Mouse (Mus musculus) liver, embryonic 12.5 days (tissue): ENCODE data around the gene Gm19402. TPM values are rescaled to one million over a fixed set of nuclear protein-coding genes. Genes with fewer than 3 reads are reported as not detected.

Experiments used
- ATAC-seq: fragments of 200-750 bp; cut with Nextera tagmentation; 2 replicates; pipeline ENCODE4 v1.8.0; 2017; ENCODE audit warnings: moderate number of reproducible peaks, mild to moderate bottlenecking, moderate library complexity
- H3K27ac ChIP-seq: fragments of 300-500 bp; sonication (generic); 2 replicates; pipeline ENCODE4 v1.5.1; 2016; ENCODE audit warnings: mild to moderate bottlenecking
- H3K27me3 ChIP-seq: fragments of 300-500 bp; sonication (generic); replicated peaks from 2 replicates; pipeline ENCODE4 v1.6.1; 2016; ENCODE audit warnings: mild to moderate bottlenecking, moderate library complexity
- H3K36me3 ChIP-seq: fragments of 300-500 bp; sonication (generic); 2 replicates; pipeline ENCODE4 v1.6.1; 2016; ENCODE audit warnings: mild to moderate bottlenecking, moderate library complexity
- H3K4me1 ChIP-seq: fragments of 300-500 bp; sonication (generic); 2 replicates; pipeline ENCODE4 v1.6.1; 2016
- H3K4me2 ChIP-seq: fragments of 300-500 bp; sonication (generic); 2 replicates; pipeline ENCODE4 v1.6.1; 2016; ENCODE audit warnings: mild to moderate bottlenecking, moderate library complexity
- H3K4me3 ChIP-seq: fragments of 300-500 bp; sonication (generic); 2 replicates; pipeline ENCODE4 v1.5.1; 2016; ENCODE audit warnings: mild to moderate bottlenecking, moderate library complexity
- H3K9ac ChIP-seq: fragments of 300-500 bp; sonication (generic); 2 replicates; pipeline ENCODE4 v1.6.1; 2016; ENCODE audit warnings: mild to moderate bottlenecking, moderate library complexity
- H3K9me3 ChIP-seq: fragments of 300-500 bp; sonication (generic); replicated peaks from 2 replicates; pipeline ENCODE4 v1.6.1; 2016; ENCODE audit warnings: mild to moderate bottlenecking, moderate library complexity
- WGBS: fragments of 180-500 bp; shearing (Covaris S2); methylation state at CpG from one replicate; pipeline ENCODE4 v1.1.7; 2016; ENCODE audit not compliant: insufficient replicate concordance; 5-methylcytosine and 5-hydroxymethylcytosine counted together
- microRNA counts: library from miRNA; unstranded; fragments of <30 nt; microRNA quantifications from one replicate; lab custom pipeline; 2017
- microRNA-seq: library from miRNA; unstranded; fragments of <30 nt; microRNA quantifications from one replicate; pipeline ENCODE4, GENCODE M21; 2017
- polyA plus RNA-seq: library from polyadenylated mRNA; unstranded; fragments of >200 nt; fragmentation: Nextera tagmentation; extraction: Ambion mirVana; gene quantifications from 2 replicates; pipeline ENCODE4 v1.2.1, GENCODE M21; 2016

The Gm19402 gene
- polyA plus RNA-seq, 1 experiment from 2014 or later = not detected

GRCm38 (mm10) chr10:77663949-77664665 is 26.4 kb downstream of the Gm19402 start:
- Histone ChIP-seq H3K9ac (no peak overlapping the region), H3K4me1 (no peaks in the 10 kb centered on the region), H3K27ac (no peak overlapping the region), H3K36me3 (no peaks in the 10 kb centered on the region), H3K4me3 (no peak overlapping the region), H3K9me3 (no peaks in the 10 kb centered on the region), H3K4me2 (no peak overlapping the region), H3K27me3 (peaks cover 49% of the 10 kb centered on the region)
- 36% methylated on average over 43 of the region's 43 CpGs for WGBS
- no peak for ATAC-seq

DNA sequence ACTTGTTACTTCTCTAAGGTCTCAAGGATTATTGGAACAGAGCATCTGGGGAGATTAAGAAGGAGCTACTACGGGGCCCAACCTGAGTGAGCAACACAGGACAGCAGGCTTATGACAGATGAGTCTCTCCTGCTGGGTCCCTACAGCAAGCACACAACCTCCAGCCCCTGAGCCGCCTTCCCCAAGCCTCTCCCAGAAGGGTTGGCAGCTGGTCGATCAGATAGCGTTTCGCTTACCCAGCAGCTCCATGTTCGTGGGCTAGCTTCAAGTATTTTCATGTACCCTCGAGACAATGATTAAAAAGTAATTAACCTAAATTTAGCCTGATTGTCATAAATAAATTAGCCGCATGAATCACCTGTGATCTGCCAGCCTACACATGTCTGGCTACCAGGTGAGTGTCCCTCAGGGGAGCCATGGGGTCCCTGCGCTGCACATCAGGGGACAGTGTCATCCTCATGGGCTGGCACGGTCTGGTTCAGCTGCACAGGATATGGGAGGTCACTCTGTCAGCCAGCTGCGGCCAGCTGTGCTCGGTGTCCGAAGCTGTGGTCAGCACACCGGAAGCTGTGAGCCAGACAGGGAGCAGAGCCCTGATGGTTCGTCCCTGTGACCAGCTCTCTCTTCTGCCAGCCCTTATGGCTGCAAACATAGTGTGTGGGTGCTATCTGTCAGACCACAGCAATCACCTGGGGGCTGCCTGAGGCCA is 32.1 kb downstream of the Gm19402 start:
- no peaks in the 10 kb centered on the region for H3K36me3 ChIP-seq
- no peak for ATAC-seq
- no peaks in the 10 kb centered on the region for H3K9me3 ChIP-seq
- no peak overlapping the region for H3K9ac ChIP-seq
- H3K4me3 ChIP-seq = no peak overlapping the region
- no peak overlapping the region for H3K4me2 ChIP-seq
- H3K27ac ChIP-seq = no peak overlapping the region
- H3K4me1 ChIP-seq = no peaks in the 10 kb centered on the region
- peaks cover 13% of the 10 kb centered on the region for H3K27me3 ChIP-seq
- 45% methylated on average over 15 of the region's 15 CpGs for WGBS

- 79% methylated on average over 9 of the region's 9 CpGs for WGBS
- H3K9ac ChIP-seq = no peak overlapping the region
- H3K36me3 ChIP-seq = peaks cover 3% of the 10 kb centered on the region
- H3K4me1 ChIP-seq = no peaks in the 10 kb centered on the region
- ATAC-seq = no peak
- H3K4me2 ChIP-seq = no peak overlapping the region
- H3K9me3 ChIP-seq = no peaks in the 10 kb centered on the region
- no peaks in the 10 kb centered on the region for H3K27me3 ChIP-seq
- H3K27ac ChIP-seq = no peak overlapping the region
- no peak overlapping the region for H3K4me3 ChIP-seq
These were observed 38.5 kb downstream of the Gm19402 start for GRCm38 (mm10) chr10:77652046-77652445.

GRCm38 (mm10) chr10:77647901-77648300 is 42.7 kb downstream of the Gm19402 start:
- Histone ChIP-seq H3K27me3 (no peaks in the 10 kb centered on the region), H3K36me3 (peaks cover 44% of the 10 kb centered on the region), H3K9me3 (no peaks in the 10 kb centered on the region), H3K9ac (no peak overlapping the region), H3K4me1 (no peaks in the 10 kb centered on the region), H3K4me2 (no peak overlapping the region), H3K4me3 (no peak overlapping the region), H3K27ac (no peak overlapping the region)
- ATAC-seq = no peak
- 80% methylated on average over 8 of the region's 8 CpGs for WGBS

DNA sequence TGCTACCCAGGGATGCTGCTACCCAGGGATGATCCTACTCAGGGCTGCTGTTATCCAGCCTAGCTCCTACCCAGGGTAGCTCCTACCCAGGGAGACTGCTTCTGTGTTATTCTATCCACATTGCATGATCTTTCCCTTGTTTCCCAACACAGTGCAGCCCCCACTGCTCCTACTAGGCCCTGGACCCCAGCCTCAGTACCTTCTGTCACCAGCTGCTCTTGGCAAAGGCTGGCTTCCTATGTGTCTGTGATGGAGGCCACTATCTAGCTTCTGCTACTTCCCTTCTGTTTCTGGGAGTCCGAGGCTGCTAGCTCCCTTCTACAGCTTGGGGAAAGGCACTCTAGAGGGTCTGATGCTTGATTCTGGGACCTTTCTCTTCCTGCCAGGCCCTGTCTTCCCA is 43.1 kb downstream of the Gm19402 start:
- Histone ChIP-seq H3K4me1 (no peaks in the 10 kb centered on the region), H3K36me3 (peaks cover 49% of the 10 kb centered on the region), H3K9ac (no peak overlapping the region), H3K9me3 (no peaks in the 10 kb centered on the region), H3K4me2 (no peak overlapping the region), H3K27me3 (no peaks in the 10 kb centered on the region), H3K27ac (no peak overlapping the region), H3K4me3 (no peak overlapping the region)
- no peak for ATAC-seq
- 45% methylated on average over 1 of the region's 1 CpGs for WGBS

DNA sequence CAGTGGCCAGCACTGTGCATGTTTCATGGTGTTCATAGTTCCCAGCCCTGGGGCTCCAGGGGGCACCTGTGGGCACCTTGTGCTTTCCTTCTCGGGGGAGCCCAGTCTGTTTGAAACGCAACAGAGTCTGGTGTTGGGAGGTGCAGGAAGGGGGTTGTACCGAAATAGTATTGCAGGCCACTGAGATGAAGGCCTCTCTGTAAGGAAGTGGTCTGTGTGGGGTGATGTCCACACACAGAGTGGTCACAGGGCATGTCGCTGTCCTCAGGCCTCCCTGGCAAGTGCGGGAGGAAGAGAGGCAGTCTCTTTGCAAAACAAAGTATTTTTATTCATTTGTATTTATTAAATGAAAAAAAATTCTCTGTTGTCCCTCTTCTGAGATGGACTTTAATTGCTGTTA is 45.0 kb downstream of the Gm19402 start:
- Histone ChIP-seq H3K4me3 (no peak overlapping the region), H3K27ac (no peak overlapping the region), H3K9me3 (no peaks in the 10 kb centered on the region), H3K4me2 (no peak overlapping the region), H3K27me3 (no peaks in the 10 kb centered on the region), H3K4me1 (no peaks in the 10 kb centered on the region), H3K9ac (no peak overlapping the region), H3K36me3 (peaks cover 68% of the 10 kb centered on the region)
- 73% methylated on average over 5 of the region's 5 CpGs for WGBS
- ATAC-seq = no peak

DNA sequence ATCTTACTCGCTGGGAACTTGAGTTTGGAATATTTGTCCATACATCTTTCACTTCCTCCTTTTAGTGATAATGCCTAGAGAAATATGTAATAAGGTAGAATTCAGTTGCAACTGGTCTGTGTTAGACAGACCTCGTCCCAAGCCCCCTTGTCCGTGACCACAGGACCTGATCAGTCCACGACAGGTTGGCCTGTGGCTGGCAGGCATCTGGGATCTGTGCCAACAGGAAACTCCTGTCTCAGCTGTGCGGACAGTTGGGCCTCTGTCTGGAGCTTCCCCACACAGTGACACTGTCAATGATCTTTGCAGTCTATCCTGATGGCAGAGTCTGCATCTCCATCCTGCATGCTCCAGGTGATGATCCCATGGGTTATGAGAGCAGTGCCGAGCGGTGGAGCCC is 47.4 kb downstream of the Gm19402 start:
- WGBS = 74% methylated on average over 7 of the region's 7 CpGs
- Histone ChIP-seq H3K27ac (no peak overlapping the region), H3K36me3 (peaks cover 90% of the 10 kb centered on the region), H3K27me3 (no peaks in the 10 kb centered on the region), H3K4me3 (no peak overlapping the region), H3K9ac (no peak overlapping the region), H3K4me1 (no peaks in the 10 kb centered on the region), H3K4me2 (no peak overlapping the region), H3K9me3 (no peaks in the 10 kb centered on the region)
- ATAC-seq = no peak

MicroRNA genes within 50 kb of the gene (microRNA counts, 519-probe panel; counts per million panel counts)
- 582 counts per million, percentile 70 among the panel's probes with 10 or more counts for microRNA mmu-miR-1930 (lab: Ali Mortazavi, UCI)

Small RNAs within 50 kb of the gene (microRNA-seq; reads per million reads assigned to microRNA genes)
- gene Mir1930 = 20.0 reads per million, percentile 31 among the genes with 10 or more reads in this experiment

Other genes starting within 250 kb of the Gm19402 start
- 32.7 and 33.7 TPM in 2 replicates for gene Fam207a, start 175.0 kb downstream of the Gm19402 start, polyA plus RNA-seq
- gene Itgb2, start 160.5 kb downstream of the Gm19402 start, polyA plus RNA-seq = 13.5 and 13.9 TPM in 2 replicates
- gene Pttg1ip, start 109.0 kb downstream of the Gm19402 start, polyA plus RNA-seq = 68.8 and 72.8 TPM in 2 replicates
- 138 and 146 TPM in 2 replicates for gene Sumo3, start 84.7 kb downstream of the Gm19402 start, polyA plus RNA-seq
- 5.1 TPM in 1 of 2 replicates, not detected in the other for gene Gm49325, start 84.6 kb downstream of the Gm19402 start, polyA plus RNA-seq
- 55.7 and 59.9 TPM in 2 replicates for gene Ube2g2, start 68.5 kb downstream of the Gm19402 start, polyA plus RNA-seq
- gene Tspear, start 4.2 kb downstream of the Gm19402 start, polyA plus RNA-seq = 0.05 TPM in 1 of 2 replicates, not detected in the other
- gene Gm9508, start 6.5 kb upstream of the Gm19402 start, polyA plus RNA-seq = not detected in 2 replicates
- not detected in 2 replicates for gene Gm10272, start 15.9 kb upstream of the Gm19402 start, polyA plus RNA-seq
- not detected in 2 replicates for gene Gm10024, start 20.7 kb upstream of the Gm19402 start, polyA plus RNA-seq
- gene Gm10142, start 25.1 kb upstream of the Gm19402 start, polyA plus RNA-seq = not detected in 2 replicates
- gene Krtap12-1, start 29.8 kb upstream of the Gm19402 start, polyA plus RNA-seq = not detected in 2 replicates
- not detected in 2 replicates for gene Gm10100, start 35.7 kb upstream of the Gm19402 start, polyA plus RNA-seq
- not detected in 2 replicates for gene Gm18596, start 51.9 kb upstream of the Gm19402 start, polyA plus RNA-seq
- gene Gm9736, start 60.6 kb upstream of the Gm19402 start, polyA plus RNA-seq = not detected in 2 replicates
- gene Gm3233, start 68.9 kb upstream of the Gm19402 start, polyA plus RNA-seq = not detected in 2 replicates
- not detected in 2 replicates for gene Gm3238, start 80.6 kb upstream of the Gm19402 start, polyA plus RNA-seq
- gene Gm7138, start 86.2 kb upstream of the Gm19402 start, polyA plus RNA-seq = not detected in 2 replicates
- not detected in 2 replicates for gene Gm3250, start 91.8 kb upstream of the Gm19402 start, polyA plus RNA-seq
- not detected in 2 replicates for gene Gm7137, start 97.4 kb upstream of the Gm19402 start, polyA plus RNA-seq
- gene Gm9639, start 104.3 kb upstream of the Gm19402 start, polyA plus RNA-seq = not detected in 2 replicates
- gene Gm19668, start 108.4 kb upstream of the Gm19402 start, polyA plus RNA-seq = not detected in 2 replicates
- not detected in 2 replicates for gene Gm9507, start 121.1 kb upstream of the Gm19402 start, polyA plus RNA-seq
- gene Gm2696, start 123.9 kb upstream of the Gm19402 start, polyA plus RNA-seq = not detected in 2 replicates
- gene Krtap10-4, start 136.3 kb upstream of the Gm19402 start, polyA plus RNA-seq = not detected in 2 replicates
- not detected in 2 replicates for gene Krtap10-10, start 145.2 kb upstream of the Gm19402 start, polyA plus RNA-seq
- gene Gm36176, start 156.0 kb upstream of the Gm19402 start, polyA plus RNA-seq = not detected in 2 replicates
- not detected in 2 replicates for gene Gm10318, start 162.1 kb upstream of the Gm19402 start, polyA plus RNA-seq
- gene Gm3285, start 171.2 kb upstream of the Gm19402 start, polyA plus RNA-seq = not detected in 2 replicates
- gene Lrrc3, start 211.8 kb upstream of the Gm19402 start, polyA plus RNA-seq = 8.5 and 8.7 TPM in 2 replicates